ENCODE assay signal across 11 mouse cellular contexts in the genomic region with DNA sequence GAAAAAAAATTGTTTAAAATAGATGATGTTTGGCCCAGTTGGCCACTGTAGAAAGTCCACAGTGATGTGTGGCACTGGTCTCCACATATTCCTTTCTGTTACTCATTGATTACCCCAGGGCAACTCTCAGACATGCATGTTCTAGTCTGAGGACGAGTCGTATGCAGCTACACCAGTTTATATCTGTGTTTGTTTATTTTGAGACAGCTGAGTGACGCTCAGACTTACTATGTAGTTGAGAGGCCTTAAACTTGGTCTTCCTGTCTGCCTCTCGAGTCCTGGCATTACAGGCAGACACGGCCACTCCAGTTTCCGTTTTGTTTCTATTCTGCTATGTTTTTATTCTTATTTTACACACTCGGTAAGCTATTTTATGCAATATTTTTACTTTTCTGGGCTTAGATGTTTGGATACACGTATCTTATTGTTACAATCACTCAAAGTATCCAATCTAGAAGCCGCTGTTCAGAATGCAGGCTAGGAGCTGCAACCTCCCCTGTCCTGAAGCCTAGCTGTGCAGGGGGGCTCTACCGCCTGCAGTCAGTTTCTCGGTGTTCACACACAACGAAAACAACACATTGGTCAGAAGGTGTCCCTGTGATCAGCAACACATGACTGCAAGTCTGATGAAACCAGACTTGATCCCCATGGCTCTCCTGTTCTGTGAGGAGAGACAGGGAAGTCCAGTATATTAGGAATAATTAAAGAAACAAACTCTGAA. TPM values are rescaled to one million over a fixed set of nuclear protein-coding genes. Genes with fewer than 3 reads are reported as not detected.
DNase-seq lines count a peak whose midpoint lies in the region; ATAC-seq and TF ChIP-seq lines count a peak whose summit lies in the region.
"Had no signal": no experiment of that assay in that cellular context is flagged by ENCODE, and none has a peak within 500 bp of the region (broad histone marks: within the 10 kb centered on the region; RNA-seq: fewer than 3 reads in every experiment).

No protein-coding gene starts in this region.

- H3K4me3 ChIP-seq in gastrocnemius, adult 2 months = peak overlapping the region; percentile 49
- no peak overlapping the region for H3K4me3 ChIP-seq in layer of hippocampus, adult 2 months
- H3K4me3 ChIP-seq in liver, embryonic 12.5 days = peak overlapping the region; percentile 15; the same call in 1 of the 2 replicates

- H3K36me3 ChIP-seq in liver, embryonic 12.5 days = peaks cover 47% of the 10 kb centered on the region

- no peaks in the 10 kb centered on the region for H3K9me3 ChIP-seq in liver, embryonic 12.5 days (replicated peaks)

- intact Hi-C loops in gastrocnemius, adult 2 months (cut with DNase I) = loop anchor here (5.0 kb wide), 1 partner anchor 35 kb away; the partner anchor contains the start of gene Gpr19
- intact Hi-C loops in gastrocnemius, postnatal 14 days (cut with DNase I; ENCODE audit: low total_unique reads) = no loop called here

- H3K4me2 ChIP-seq in liver, embryonic 12.5 days = peak overlapping the region; percentile 96
- H3K4me2 ChIP-seq: midbrain, embryonic 11.5 days had no signal

- H3K4me1 ChIP-seq in liver, embryonic 12.5 days = peaks cover 52% of the 10 kb centered on the region

- 79% methylated on average over 12 of the region's 12 CpGs for WGBS in liver, embryonic 12.5 days (ENCODE audit: insufficient replicate concordance)

- no peak for TF ChIP-seq CTCF in gastrocnemius, adult 2 months (IDR thresholded peaks at IDR 0.05)
- TF ChIP-seq CTCF in layer of hippocampus, adult 2 months (conservative IDR thresholded peaks at IDR 0.05) = no peak

- H3K27ac ChIP-seq in gastrocnemius, adult 2 months = peak overlapping the region; percentile 76
- peak overlapping the region; percentile 46; the same call in 1 of the 2 replicates for H3K27ac ChIP-seq in layer of hippocampus, adult 2 months
- H3K27ac ChIP-seq in liver, embryonic 12.5 days = no peak overlapping the region

- no peaks in the 10 kb centered on the region for H3K27me3 ChIP-seq in liver, embryonic 12.5 days (replicated peaks)

- peak overlapping the region; percentile 50; the same call in 1 of the 2 replicates for H3K9ac ChIP-seq in liver, embryonic 12.5 days

- no peak for DNase-seq in gastrocnemius, adult 2 months
- DNase-seq in gastrocnemius, postnatal 14 days = no peak
- no peak for DNase-seq in layer of hippocampus, adult 2 months (ENCODE audit: low spot score in 2 of 2)
- no peak for DNase-seq in layer of hippocampus, postnatal 14 days (ENCODE audit: low spot score in 2 of 2)
- DNase-seq in retina, postnatal 1 day = no peak
- DNase-seq in cerebellum, postnatal 14 days = no peak
- DNase-seq: adrenal gland, adult 2 months; gastrocnemius, postnatal 25 days had no signal

- peak; percentile 30 for ATAC-seq in CD4-positive, CD25-positive, alpha-beta regulatory T cell, adult 4 months
- no peak for ATAC-seq in liver, embryonic 12.5 days

RNA-seq across cellular contexts. Expression of gene Cdkn1b, which starts 12.4 kb away (rescaled TPM):
- total RNA-seq in gastrocnemius, adult 2 months (2021) = 10 to 100 TPM; 36.1 to 41.8 TPM
- total RNA-seq in gastrocnemius, postnatal 14 days (2021) = 10 to 100 TPM; 42.0 to 42.4 TPM
- 10 to 100 TPM; 47.2 to 48.0 TPM for total RNA-seq in layer of hippocampus, adult 2 months (2021)
- total RNA-seq in layer of hippocampus, postnatal 14 days (2021) = 10 to 100 TPM; 55.5 to 57.1 TPM
- polyA plus RNA-seq in CD4-positive, CD25-positive, alpha-beta regulatory T cell, adult 4 months (2017; shearing (Covaris generic)) = 100 to 1,000 TPM in 1 of 2 experiments, 10 to 100 TPM in 1; 69.7 to 113 TPM
- polyA plus RNA-seq in liver, embryonic 12.5 days (2016; fragmentation: Nextera tagmentation; extraction: Ambion mirVana) = 9.5 and 9.9 TPM in 2 replicates

RNA-seq across cellular contexts. Expression of gene Gpr19, which starts 34.3 kb away (rescaled TPM):
- 1 to 10 TPM; 4.0 to 4.1 TPM for total RNA-seq in gastrocnemius, adult 2 months (2021)
- 1 to 10 TPM; 5.5 to 5.8 TPM for total RNA-seq in gastrocnemius, postnatal 14 days (2021)
- total RNA-seq in layer of hippocampus, adult 2 months (2021) = 10 to 100 TPM; 22.0 to 27.4 TPM
- 10 to 100 TPM; 24.1 to 24.7 TPM for total RNA-seq in layer of hippocampus, postnatal 14 days (2021)
- polyA plus RNA-seq in CD4-positive, CD25-positive, alpha-beta regulatory T cell, adult 4 months (2017; shearing (Covaris generic)) = 10 to 100 TPM in 1 of 2 experiments, 1 to 10 TPM in 1; 7.7 to 12.1 TPM
- 7.1 and 8.4 TPM in 2 replicates for polyA plus RNA-seq in liver, embryonic 12.5 days (2016; fragmentation: Nextera tagmentation; extraction: Ambion mirVana)

RNA-seq across cellular contexts. Expression of gene Apold1, which starts 48.9 kb away (rescaled TPM):
- total RNA-seq in gastrocnemius, adult 2 months (2021) = 1 to 10 TPM; 1.0 to 5.0 TPM
- total RNA-seq in gastrocnemius, postnatal 14 days (2021) = 1 to 10 TPM; 2.7 to 2.8 TPM
- total RNA-seq in layer of hippocampus, adult 2 months (2021) = 1 to 10 TPM; 1.9 to 2.5 TPM
- total RNA-seq in layer of hippocampus, postnatal 14 days (2021) = 1 to 10 TPM; 3.5 to 4.4 TPM
- polyA plus RNA-seq in CD4-positive, CD25-positive, alpha-beta regulatory T cell, adult 4 months (2017; shearing (Covaris generic)) = under 1 TPM; 0.16 to 0.32 TPM
- 2.2 and 2.3 TPM in 2 replicates for polyA plus RNA-seq in liver, embryonic 12.5 days (2016; fragmentation: Nextera tagmentation; extraction: Ambion mirVana)
